ENCODE assay signal across 1 mouse cellular context in the genomic region with DNA sequence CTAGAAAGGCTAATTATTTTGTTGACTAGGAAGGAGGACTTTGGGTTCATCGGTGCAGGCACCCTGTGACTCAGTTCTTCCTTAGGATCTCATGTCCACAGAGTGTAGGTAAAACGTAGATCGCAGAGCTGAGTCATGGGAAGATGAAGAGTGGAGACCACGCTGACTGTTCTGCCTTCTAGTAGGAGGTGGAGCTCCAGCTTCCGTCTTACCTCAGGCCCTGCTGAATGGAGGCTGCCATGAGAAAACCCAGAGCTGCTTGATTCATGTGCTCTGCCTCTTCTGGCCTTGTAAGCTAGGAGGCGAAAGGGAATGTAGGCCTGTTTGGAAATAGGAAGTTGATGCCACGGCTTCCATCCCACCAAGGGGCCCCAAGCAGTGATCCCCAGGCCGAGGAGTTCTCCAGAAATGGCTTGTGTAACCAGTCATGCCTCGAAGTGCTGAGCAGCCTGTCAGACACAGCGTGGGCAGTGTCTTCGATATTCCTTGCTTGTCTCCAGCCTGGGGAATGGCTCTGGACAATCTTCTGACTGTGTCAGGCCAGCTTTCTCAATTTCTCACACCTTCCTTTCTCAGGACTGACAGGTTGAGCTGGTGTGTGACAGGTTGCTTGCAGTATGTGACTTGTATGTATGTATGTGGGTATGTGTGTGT.
TF ChIP-seq lines count a peak whose summit lies in the region.

No protein-coding gene starts in this region.

TF ChIP-seq in MEL, 35 proteins besides CTCF, POLR2A, EP300 and RAD21:
- TF ChIP-seq NRF1 (IDR thresholded peaks at IDR 0.05; ENCODE audit: insufficient read depth, low read depth, low read length, poor library complexity, severe bottlenecking) (no peak), RCOR1 (IDR thresholded peaks at IDR 0.05; ENCODE audit: low read depth, low read length) (no peak), NELFE (IDR thresholded peaks at IDR 0.05; ENCODE audit: low read depth, low read length) (no peak), USF1 (IDR thresholded peaks at IDR 0.05; ENCODE audit: low read depth, low read length) (no peak), USF2 (IDR thresholded peaks at IDR 0.05; ENCODE audit: borderline replicate concordance in 1 of 2, insufficient read depth in 1 of 2, low read depth in 1 of 2, low read length in 2 of 2) (no peak), GABPA (IDR thresholded peaks at IDR 0.05; ENCODE audit: low read depth, low read length) (no peak), MAFK (IDR thresholded peaks at IDR 0.05; ENCODE audit: borderline replicate concordance, low read depth, low read length) (no peak), MEF2A (IDR thresholded peaks at IDR 0.05; ENCODE audit: extremely low read depth, insufficient replicate concordance, low read depth, low read length, poor library complexity, severe bottlenecking) (no peak), KAT2A (conservative IDR thresholded peaks at IDR 0.05; ENCODE audit: low read depth, low read length) (no peak), ZMIZ1 (IDR thresholded peaks at IDR 0.05; ENCODE audit: low read depth, low read length) (no peak), CHD2 (IDR thresholded peaks at IDR 0.05; ENCODE audit: low read length) (no peak), UBTF (IDR thresholded peaks at IDR 0.05; ENCODE audit: borderline replicate concordance, insufficient read depth, low read depth, low read length) (no peak), ETS1 (IDR thresholded peaks at IDR 0.05; ENCODE audit: low read depth, low read length) (no peak), ZKSCAN1 (IDR thresholded peaks at IDR 0.05; ENCODE audit: low read depth, low read length) (no peak)
